Mouse (Mus musculus) brain, embryonic 18.5 days (tissue): ENCODE data around the gene Gm20671.
"Not testable (repeated sequence)": the region's sequence is repeated elsewhere in the genome, so short reads cannot be mapped to it uniquely, and the experiment has no call there.

Experiments
- DNase-seq: peaks from one replicate; pipeline ENCODE4 v3.0.0-alpha.2; 2012; ENCODE audit warnings: low read depth, low spot score

Gm20671 gene

DNA sequence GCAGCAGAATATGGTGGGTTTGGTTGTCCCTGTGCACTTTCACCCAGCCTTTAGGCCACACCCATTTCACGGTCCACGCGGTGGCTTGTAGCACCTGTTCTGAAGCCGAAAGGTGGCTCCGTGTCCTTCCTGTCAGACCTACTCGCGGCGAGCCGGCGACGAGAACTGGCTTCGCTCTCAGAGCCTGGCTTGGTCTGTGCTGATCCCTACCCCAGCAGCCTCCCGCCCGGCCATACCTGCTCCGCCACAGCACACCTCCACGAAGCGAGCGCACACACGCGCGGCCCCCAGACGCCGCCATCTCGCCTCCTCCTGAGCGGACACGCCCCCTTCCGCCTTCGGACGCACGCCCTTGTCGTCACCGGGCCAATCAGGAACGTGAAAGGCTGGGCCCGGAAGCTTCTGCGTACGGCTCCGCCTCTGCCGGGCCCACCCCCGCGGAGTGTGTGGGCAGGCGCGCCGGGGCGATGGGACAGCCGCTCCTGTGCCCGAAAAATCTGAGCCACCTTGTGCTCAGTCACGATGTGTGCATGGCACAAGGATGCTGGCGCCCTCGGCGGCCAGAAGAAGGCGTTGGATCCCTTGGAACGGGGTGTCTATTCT, 41.5 kb downstream of the Gm20671 start, which contains the start of gene Pisd:
Gene Pisd (minus strand): TSS at position 334 of the 603 bp plus-strand sequence.
- peak; percentile 88 for DNase-seq

DNA sequence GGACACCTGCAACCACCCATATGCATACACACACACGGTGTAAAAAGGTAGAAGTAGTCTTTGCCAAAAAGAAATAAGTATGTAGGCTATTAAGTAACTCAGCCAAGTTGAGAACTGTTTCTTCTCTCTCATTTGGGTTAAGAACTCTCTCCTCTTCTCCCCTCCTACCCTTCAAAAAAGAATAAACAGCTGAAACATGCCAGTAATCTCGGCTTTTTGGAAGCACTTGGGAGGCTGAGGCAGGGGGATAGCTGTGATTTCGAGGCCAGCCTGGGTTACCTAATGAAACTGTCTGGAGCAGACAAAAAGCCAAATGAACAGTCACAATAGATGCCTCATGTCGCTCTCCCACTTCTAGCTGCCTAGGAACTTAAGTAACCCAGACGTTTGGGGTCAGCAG, 42.2 kb downstream of the Gm20671 start:
- DNase-seq = no peak

DNA sequence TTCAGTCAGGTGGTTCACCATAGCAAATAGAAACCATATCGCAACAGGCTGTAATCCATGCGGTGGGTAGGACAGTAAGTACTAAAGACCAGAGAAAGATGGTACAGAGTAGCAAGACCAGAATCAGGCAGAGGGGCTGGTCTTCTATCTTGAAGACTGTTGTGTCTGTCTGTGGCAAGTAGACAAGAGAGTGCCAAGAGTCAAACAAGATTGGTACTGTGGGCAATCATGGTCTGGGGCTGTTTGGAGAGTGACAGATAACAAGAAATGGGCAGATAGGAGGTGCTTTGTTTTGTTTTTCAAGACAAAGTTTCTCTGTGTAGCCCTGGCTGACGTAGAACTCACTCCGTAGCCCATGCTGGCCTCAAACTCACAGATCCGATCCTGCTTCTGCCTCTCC, 45.3 kb downstream of the Gm20671 start:
- no peak for DNase-seq

DNA sequence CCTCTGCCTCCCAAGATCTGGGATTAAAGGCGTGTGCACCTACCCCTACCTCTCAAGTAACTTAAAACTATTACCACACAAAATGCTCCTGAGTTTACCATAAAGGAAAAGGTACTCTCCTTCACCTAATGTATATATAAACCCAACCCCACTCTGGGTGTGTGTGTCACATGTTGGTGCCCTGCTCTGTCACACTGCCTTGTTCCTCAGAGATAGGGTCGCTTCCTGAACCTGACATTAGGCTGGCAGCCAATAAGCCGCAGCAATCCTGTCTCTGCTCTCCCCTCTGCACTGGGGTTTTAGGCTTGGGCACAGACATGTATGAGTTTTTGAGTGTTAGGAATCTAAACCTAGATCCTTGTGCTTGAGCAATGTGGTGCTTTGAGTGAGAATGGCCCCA, 48.7 kb downstream of the Gm20671 start:
- DNase-seq = no peak

DNA sequence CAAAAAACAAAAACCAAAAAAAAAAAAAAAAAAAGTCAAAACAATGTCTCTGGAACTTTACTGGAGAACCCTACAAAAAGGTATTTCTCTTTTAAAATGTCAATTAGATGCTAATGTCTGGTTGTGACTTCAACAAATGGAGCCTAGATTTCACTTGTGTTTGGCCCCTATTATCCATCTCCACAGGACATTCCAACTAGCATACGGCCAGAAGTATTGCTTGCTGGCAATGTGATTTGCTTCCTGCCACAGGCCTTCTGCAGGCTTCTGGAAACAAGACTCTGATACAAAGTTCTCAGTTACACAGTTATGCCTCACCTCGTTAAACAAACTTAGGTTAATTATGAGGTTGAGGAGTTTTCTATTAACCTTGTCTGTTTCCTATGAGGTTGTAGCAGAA, 54.5 kb downstream of the Gm20671 start:
- no peak for DNase-seq

DNA sequence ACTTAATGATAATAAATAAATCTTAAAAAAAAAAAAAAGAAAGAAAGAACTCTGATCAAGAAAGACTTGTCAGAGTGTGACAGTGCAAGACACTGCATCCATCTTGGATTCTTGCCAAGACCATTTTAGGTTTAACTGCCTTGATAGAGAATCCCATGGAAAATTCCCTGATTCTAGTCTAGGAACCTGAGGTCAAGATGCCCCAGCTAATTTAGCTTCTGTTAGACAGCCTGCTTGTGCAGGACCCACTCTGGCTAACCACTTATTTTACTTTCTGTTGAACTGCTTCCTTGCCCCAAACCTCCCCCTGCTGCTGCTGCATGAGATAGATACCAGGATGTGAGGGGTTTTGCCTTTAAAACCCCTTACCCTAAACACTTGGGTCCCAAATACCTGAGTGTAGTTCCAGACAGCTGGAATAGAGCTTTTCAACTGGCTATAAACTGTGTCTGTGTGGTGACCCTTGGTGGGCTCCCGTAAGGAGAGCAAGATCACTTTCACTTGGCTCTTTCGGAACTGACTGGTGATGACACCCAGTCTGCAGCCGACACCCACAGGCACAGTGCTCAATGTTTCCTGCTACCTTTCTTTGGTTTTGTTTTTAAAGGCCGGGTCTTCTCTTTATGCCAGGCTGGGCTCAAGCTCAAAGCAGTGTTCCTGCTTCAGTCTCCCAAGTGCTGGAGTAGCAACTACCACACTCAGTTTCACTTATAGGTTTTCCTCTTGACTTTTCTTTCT, 59.1 kb downstream of the Gm20671 start:
- DNase-seq = no peak

DNA sequence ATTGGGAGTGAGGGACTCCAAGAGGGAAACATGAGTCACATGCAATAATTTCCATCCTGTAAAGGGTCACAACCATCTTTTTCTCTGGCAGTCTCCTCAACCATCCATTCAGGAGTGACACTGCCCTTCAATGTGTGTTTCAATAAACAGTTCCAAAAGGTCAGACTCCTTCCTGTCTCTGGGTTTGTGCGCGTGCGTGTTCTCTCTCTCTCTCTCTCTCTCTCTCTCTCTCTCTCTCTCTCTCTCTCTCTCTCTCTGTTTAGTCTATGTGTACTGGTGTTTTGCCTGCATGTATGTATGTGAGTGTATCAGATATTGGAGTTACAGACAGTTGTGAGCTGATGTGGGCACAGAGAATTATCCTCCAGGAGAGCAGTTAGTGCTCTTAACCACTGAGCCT, 59.9 kb downstream of the Gm20671 start:
- no peak for DNase-seq

DNA sequence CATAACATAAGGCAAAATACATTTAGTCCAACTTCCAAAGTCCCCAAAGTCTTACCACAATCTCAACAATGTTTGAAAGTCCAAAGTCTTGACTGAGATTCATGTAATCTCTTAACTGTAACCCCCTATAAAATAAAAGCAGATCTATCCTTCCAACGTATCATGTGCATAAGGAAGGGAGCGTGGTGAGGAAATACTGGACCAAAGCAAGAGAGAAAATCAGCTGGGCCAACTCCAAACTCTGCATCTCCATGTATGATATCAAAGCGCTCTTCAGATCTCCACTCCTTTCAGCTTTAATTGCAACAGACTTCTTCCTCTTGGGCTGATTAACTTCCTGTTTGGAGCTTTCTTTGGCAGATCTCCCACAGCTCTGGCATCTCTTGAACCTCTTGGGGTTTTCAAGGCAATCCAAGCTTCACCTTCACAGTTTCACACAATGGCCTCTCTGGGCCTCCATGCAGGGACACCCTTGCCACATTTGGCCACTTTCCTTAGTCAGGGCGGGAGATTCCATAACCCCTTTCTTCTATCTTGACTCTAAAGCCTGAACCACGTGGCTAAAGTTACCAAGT, 65.3 kb downstream of the Gm20671 start:
- DNase-seq = no peak

DNA sequence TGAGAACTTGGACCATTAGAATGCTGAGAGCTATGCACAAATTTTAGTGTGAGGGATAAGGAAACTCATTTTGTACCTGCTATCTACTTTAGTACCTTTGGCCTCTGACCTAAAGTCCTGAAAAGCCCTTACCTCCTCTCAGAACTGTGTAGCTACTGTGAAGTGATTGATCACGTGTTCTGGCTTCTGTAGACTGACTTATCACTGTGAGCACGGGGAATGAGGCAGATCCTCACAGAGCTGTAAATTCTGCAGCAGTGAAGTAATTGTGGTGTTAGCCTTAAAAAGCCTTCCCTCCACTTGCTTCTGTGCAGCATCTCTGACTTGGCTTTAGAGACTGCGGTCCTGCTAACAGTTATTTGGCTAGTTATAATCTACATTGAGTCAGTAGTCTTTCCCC, 66.1 kb downstream of the Gm20671 start:
- DNase-seq = no peak

DNA sequence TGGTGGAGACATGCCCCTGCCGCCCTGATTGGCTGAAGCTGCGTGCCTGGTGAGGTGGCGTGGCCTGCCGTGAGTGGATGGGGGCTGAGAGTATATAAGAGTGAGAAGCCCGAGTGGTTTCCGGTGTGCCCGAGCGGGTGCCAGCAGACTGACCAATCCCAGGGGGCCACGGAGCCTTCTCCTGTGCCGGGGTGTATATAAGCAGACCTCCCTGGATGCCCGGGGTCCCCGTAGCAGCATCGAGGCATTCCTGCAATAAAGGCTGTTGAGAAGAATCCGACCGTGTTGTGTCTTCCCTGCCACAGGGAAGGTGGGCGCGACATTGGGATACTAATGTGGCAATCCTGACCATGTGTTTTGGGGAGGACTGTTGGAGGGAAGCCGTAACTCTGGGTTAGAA, 66.6 kb downstream of the Gm20671 start:
- DNase-seq = not testable (repeated sequence)

DNA sequence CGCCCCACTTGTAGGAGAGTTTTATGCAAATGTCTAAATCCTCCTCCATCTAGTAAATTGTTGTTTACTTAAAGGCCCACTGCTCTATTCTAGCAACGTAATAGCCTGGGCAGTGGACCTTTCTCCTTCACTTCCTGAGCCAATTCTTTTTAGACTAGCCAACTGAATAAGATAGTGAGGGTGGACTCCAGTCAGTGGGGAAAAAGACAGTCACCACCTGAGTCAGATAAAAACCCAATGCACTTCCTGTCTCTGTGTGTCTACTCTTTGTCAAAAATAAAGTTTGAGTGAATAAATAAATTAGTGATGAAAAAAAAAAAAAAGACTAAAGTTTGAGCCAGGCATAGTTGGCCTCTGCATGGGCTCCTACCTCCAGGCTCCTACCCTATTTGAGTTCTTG, 67.2 kb downstream of the Gm20671 start:
- no peak for DNase-seq

DNA sequence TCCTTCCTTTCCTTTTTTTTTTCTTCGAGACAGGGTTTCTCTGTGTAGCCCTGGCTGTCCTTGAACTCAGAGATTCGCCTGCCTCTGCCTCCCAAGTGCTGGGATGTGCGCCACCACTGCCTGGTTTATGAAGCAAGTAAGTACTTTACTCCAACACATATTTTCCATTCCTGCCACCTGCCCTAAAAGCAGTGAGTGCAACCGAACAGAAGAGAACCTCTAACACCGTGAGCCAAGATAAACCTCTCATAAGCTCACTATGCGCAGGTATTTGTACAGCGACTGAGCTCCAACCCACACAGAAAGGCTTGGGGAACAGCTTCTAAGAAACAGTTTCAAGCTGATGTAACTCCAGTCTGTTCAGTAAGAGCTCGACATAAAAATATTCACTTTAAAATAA, 70.8 kb downstream of the Gm20671 start:
- DNase-seq = no peak

DNA sequence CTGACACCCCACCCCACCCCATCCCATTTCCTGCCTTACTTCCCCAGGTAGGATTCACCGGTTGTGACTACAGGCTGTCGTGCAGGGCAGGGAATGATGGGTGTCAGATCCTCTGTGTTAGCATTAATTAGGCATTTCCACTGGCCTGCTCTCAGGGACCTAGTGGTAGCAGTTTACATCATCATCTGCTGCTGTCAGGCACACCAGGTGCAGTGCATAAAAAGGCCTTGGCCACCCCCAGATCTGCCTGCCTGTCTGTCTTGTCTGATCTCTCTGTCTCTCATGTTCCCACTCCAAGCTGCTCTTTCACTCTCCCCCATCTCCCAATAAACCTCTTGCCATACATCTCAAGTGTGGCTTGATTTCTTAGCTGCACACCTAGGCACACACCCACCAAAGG, 75.2 kb downstream of the Gm20671 start:
- DNase-seq = no peak

DNA sequence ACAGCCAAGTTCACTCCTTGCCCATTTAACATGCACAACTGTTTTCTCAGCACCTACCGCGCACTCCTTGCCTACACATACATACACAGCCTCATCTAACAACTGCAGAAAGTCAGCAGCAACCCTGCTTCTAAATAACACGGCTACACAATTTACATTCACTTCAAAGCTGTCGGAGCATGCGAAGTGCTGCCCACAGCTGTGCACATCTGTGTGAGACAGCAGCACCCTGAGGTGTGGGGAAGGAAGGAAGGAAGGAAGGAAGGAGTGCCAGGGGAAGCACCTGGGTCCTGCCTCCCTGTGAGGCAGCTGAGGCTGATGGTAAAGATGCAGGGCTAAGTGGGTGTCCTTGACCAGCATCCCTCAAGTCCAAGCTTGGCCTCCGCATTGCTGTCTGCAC, 78.0 kb downstream of the Gm20671 start:
- no peak for DNase-seq

DNA sequence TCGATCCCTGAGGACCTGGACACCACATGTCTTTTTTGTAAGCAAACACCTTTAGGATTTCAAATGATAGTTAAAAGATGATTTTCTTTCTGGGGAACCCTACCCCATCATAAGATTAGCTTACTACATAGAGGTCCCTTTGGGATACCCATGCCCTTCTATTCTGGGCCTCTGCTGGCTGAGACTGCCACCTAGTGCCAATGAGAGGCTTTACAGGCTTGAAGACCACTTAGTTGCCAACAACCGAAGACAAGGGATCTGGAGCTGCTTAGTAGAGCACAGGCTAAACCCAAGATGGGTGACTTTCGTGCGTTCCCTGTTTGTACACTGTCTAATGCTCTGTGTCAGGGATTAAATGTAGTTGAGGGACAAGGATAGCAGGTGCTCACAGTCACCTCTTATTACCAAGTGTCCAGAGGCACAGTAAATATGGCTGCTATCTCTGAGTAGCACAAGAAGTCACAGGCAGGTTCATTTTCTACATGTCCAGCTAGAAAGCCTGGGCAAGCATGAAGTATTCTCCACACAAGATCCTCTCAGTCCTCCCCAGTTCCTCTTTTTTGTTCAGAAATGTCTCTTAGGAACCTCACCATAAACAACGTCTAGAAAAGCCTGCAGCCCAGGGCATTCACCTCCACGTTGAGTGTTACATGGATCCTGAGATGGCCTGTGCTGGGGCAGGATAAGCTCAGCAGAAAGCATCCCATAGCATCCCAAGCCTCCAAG, 79.1 kb downstream of the Gm20671 start:
- no peak for DNase-seq

DNA sequence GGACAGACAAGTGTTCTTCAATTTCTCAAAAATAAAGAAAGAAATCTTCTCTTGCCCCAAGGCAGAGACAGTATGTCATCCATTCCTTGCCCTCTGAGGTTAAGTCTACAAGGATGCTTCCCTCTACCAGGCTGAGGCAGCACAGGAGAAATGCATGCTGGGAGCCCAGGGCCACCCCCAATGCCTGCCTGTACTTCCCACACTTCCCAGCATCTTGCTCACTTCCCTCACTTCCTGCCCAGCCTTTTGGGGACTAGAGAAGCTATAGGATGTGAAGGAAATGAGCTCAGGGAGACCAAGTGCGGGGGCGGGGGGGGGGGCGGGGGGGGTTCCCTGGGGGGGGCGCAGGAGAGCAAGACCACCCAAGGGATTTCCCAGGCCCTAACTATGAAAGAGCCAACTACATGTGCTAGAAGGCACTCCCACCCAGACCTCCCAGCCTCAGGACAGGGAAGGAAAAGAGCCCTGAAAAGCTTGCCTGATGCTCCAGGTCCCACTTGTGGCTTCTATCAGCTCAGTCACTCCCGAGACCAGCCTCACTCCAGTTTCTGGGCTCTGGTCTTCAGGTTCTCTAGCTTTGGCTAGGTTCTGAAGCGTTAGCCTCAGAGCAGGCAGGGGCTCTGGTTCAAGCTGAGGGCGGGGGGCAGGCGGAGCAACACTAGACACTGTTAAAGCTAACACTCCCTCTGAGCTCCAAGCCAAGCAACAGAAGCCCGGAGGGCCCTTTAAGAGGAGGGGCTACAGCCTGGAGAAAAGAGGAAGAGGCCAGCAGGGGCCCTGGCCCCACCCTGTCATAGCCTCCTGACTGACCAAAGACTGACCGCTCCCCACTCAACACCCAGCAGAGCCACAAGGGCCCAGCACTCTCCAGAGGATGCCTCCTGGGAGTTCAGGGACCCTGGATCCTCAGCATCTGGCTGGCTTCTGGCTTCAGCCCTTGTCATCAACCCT, 80.9 kb downstream of the Gm20671 start:
- no peak for DNase-seq

DNA sequence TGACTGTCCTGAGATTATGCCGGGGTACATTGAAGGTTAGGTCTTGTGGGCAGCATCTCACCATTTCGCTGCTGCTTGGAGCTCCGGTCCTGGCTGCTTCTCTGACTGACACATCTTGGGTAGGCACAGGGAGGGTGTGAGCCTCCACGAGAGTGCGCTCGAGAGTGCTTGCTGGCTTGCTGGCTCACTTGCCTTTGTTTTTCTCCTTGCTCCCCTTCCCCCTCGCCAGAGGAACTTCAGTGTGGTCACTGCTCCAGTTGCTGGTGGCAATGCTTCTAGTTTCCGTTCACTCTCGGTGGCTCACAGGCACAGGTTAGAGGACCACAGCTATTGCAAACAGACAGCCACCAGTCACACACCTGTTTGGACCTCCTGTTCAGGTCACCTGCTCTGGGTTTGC, 84.8 kb downstream of the Gm20671 start:
- no peak for DNase-seq

DNA sequence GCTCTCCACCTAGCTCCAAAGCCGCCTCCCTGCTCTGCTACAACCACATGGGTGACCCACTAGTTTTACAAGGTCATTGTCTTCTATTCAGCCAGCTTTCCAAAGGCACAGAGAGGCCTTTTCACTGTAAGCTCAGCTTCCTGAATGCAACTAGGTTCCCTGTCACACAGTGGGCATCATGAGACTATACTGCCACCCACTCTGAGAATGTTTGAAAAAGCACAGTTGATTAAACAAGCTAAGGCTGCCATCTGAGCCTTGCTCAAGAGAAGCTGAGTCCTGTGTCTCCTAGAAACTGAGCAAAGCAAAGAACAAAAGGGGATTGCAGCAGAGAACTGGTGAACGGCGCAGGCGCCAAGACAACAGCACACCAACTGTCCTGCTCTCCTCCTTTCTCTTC, 85.5 kb downstream of the Gm20671 start:
- DNase-seq = not testable (repeated sequence)

DNA sequence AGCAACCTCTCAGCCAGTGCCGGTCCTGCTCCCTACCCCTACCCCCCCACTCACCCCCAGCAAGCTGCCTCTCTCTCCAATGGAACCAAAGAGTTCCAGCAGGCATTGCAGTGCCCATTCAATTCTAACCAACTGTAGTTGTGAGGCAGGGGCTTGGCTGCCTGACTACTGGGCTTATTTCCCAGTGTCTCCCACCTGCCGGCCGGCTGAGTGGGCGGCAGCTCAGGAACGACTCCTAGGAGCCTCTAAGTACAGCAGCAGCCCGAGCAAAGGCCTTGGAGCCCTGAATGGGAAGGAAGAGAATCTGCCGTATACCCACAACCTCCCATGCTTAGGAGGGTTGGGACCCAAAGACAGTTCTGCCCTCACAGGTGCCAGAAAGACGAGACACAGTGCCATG, 86.1 kb downstream of the Gm20671 start:
- DNase-seq = not testable (repeated sequence)

DNA sequence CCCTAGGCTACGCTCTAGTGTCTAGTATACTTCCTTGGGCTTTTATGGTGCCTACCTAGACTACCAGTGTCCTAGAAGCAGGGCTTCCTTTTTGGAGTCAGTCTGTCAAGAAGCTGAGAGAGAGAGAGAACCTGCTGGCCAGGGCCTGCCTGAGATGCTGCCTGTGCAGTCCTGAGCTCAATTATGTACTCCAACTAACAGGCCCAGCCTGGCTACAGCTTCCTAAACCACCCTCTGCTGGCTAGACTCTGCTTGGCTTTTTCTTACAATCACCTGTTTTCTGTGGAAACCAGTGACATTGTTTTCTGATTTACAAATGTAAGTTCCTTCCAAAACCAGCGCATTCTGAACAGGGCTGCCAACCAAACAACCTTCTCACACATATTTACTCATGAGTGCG, 86.8 kb downstream of the Gm20671 start:
- DNase-seq = no peak

DNA sequence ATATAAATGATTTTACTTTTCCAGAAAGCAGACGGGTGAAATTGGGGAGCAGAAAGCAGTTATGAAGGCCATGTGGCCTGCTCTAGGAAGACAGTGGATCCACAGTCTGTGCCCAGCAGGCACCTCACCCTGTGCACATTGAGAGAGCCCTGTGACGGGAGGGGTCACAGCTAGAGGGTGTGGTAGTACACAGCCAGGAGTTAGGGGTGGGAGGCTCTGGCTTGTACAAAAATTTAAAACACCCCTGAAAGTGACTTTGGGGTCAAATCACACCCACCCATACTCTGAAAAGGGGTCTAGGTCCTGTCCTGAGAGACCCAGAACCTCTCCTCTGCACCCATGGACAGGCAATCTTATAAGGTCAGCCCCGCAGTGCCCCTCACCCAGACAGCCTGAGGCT, 90.1 kb downstream of the Gm20671 start:
- DNase-seq = not testable (repeated sequence)
